Mouse (Mus musculus) 3T3-L1 (cell line): ENCODE measurements around the gene Ppp6r3.

ENCODE experiments used
- DNase-seq: peaks from one replicate; pipeline ENCODE4 v3.0.0-alpha.2; 2015; ENCODE audit warnings: low read depth, low spot score

Gene Ppp6r3

DNA sequence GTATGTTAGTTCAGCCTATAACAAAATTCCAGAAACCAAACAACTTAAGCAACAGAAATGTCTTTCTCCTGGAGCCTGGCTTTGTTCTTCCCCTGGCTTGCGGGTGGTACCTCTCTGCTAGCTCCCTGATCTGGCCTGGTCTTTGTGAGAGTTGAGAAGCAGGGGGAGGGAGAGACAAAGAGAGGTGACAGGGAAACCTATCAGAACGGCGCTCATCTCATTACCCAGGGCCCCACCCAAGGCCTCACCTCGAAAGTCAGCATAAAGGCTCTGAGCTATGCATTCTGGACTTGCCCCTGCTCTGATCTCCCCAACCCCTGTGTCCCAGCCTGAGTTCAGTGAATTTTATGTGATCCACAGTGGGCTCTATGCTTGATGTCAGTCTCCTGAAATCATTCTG, 140.9 kb downstream of the Ppp6r3 start:
- DNase-seq: no peak

DNA sequence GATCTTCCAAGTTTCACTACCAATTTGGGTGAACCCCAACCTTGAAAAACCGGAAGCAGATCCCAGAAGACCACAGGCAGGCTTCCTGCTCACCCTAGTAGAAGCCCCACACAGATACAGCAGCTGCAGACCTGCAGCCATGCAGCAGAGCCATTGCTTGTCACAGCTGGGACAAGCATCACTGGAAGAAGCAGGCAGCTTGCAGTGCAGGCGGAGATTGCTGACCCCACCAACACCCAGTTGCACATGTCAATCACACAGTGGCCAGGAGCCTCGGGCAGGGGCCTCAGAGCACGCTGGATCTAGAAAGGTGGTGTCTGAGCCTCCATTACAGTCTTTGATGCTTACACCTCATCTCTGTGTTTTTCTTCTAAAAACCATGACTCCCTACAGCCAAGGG, 141.4 kb downstream of the Ppp6r3 start:
- no peak for DNase-seq

DNA sequence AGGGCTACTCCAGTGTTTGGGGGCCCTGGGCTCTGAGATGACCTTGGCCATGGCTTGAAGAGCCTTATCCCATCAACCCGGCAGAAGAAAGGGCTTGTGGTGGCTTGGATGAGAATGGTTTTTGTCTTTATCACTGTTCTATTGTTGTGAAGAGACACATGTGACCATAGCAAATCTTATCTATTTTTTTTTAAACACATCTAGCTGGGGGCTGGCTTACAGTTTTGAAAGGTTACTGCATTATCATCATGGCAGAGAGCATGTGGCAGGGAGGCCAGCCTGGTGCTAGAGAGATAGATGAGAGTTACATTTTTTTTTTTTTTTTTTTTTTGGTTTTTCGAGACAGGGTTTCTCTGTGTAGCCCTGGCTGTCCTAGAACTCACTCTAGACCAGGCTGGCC, 143.6 kb downstream of the Ppp6r3 start:
- DNase-seq: no peak

DNA sequence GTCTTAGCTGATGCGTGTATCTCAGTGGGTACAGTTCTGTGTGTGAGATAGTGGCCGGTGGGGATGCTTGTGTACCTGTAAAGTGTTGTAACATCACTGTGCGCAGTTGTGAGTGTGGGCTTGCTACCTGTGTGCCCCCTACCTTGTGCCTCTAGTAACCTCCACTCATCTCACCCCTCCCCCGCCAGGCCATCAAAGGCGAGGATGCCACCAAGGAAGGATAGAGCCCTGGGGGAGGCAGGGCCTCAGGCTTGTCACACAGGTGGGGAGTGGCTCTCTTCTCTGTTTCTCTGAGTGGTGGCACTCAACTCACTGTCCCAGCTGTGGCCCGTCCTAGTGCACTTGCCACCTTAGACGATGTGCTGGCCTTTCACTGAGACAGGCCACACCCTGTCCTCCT, 144.5 kb downstream of the Ppp6r3 start:
- DNase-seq: no peak

DNA sequence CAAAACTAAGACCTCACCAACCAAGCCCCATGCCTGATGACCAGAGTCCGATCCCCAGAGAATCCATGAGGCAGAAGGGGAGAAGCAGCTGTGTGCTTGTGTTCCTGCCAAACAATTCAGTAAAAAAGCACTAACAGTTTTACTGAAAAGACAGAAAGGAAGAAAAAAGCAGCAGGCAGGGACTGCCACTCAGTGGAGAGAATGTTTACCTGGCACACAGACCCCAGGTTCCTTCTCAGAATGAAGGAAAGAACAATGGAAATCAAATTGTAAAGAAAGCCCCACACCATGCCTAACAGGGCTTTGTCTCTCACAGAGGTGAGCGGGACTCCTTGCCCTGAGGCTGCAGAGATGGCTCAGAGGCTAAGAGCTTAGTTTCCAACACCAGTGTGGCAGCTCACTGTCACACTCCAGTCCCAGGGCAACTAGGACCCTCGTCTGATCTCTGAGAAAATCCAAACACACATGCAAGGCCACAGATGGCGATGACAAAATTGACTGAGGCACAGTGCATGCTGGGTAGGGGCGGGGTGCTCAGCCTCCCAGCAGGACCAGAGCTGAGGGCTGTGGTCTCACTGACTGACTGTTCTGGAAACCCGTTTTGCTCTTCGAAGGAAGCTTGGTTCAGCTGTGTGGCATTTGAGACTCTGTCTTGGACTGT, 146.3 kb downstream of the Ppp6r3 start:
- no peak for DNase-seq

DNA sequence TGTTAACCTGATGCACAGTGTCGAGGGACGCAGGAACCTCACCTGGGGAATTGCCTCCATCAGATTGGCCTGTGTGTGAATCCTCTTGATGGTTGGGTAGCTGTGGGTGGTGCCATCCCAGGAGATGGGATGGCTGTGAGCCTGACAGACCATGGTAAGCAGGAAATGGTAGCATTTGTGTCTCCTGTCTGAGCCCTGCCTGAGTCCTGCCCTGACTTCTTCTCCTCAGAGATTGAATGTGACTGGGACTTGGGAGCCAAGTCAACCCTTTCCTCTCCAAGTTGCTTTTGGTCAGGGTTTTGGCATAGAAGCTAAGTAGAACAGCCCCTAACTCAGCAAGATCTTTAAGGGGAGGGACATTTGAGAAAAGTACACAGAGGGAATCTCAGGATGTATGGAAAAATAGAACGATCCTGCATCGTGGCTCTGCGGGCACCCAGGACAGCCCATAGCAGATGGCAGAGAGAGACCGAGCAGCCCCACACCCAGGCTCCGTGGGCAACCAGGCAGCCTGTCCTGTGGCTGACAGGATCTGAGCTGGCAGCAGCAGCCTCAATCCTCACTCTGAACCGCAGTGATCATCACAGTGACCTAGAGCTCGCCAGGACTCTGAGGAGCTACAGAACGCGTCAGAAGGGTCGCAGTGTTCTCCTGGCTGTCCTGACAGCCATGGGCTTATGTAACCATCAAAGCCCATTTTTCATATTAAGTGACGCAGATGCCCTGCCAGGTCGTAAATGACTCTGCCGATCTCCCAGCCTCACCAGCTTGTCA, 147.3 kb downstream of the Ppp6r3 start:
- no peak for DNase-seq

DNA sequence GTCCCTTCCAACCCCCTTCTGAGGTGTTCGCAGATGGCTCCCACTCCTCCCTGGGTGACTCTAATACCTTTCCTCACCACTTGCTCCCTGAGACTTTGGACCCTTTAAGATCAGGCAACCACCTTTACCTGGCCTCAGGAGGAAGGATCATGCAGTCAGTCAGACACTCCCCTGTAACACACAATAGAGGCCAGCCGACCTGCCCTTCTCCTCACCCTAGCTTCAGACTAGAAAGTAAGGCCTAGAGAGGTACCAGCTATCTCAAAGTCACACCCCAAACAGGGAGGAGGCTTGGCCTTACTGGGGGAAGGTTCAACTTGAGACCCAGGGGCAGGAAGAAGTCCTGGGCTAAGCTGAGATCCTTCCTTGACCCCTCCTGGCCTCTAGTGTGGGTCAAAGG, 151.3 kb downstream of the Ppp6r3 start:
- DNase-seq: no peak

DNA sequence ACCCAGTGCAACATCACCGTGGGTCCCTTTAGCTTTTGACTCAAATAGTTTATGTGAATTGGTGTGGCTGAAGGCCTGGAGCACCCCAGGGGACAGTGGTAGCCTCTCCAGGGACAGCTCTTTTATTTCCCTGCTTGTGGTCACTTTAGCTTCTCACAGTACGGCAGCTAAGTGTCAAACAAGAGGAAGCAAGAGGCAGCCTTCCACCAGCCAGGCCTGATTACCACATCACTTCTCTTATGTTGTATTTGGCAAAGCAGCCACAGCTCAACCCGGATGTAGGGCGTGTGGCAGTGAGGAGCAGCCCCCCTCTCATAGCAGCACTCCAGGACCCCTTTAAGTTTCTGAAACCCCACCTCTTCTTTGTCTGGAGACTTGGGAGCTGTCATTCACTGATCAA, 152.6 kb downstream of the Ppp6r3 start:
- no peak for DNase-seq

DNA sequence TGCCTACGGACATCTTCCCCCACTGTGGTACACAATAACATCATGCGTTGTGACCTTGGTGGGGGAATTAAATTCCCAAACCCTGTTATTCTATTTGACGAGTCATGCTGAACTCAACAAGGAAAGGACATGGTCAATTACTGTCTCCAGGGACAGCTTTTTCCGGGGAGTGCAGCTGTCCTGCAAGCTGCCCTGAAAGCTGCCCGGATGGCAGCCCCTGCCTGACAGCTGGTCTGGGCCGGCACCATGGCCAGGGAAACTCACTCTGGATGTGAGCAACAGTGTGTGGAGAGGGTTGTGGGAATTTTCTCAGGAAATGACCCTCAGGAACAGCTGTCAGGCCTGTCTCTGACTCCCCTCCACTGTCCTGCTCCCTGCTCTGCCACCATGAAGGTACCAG, 153.1 kb downstream of the Ppp6r3 start:
- peak; percentile 16 for DNase-seq

DNA sequence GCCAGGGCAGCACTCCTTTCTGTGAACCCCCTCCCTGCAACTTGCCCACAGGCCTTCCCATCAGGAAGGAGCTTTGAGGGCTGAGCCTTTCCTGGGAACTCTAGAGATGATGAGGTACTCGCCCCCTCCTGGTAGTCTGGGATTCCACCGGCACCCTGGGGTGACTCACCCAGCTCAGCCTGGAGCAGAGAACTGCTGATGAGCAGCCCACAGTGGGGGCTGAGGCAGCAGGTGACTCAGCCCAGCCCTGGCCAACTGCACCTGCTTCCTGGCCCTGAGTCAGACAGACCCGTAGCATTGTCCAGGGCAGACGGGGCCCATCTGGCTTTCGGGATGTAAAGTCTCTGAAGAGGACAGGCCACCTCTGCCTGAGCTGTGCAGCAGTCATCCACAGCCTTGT, 156.3 kb downstream of the Ppp6r3 start:
- peak; percentile 88 for DNase-seq

DNA sequence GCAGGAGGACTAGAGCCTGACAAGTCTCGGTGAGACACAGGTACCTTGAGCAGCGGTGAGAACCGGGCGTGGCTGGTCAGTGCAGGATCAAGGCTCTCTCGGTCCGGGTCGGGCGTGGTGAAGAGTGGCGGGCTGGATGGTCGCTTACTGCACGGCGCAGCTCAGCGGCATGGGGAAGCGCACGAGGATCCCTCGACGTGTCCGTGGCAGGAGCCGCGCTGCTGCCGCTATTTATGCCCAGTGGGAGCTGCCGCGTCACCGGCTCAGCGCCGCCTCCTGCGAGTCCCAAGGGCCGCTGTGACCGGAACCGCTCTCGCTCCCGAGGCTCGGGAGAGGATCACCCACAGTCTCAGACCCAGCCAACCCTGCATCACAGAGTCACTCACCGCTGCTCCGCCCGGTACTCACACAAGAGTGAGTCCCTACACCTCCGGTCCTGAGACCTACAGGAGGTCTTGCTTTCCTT, 161.2 kb downstream of the Ppp6r3 start, which contains the start of gene Gal:
Gene Gal (minus strand): TSS at position 277 of the 466 bp plus-strand sequence.
- no peak for DNase-seq

DNA sequence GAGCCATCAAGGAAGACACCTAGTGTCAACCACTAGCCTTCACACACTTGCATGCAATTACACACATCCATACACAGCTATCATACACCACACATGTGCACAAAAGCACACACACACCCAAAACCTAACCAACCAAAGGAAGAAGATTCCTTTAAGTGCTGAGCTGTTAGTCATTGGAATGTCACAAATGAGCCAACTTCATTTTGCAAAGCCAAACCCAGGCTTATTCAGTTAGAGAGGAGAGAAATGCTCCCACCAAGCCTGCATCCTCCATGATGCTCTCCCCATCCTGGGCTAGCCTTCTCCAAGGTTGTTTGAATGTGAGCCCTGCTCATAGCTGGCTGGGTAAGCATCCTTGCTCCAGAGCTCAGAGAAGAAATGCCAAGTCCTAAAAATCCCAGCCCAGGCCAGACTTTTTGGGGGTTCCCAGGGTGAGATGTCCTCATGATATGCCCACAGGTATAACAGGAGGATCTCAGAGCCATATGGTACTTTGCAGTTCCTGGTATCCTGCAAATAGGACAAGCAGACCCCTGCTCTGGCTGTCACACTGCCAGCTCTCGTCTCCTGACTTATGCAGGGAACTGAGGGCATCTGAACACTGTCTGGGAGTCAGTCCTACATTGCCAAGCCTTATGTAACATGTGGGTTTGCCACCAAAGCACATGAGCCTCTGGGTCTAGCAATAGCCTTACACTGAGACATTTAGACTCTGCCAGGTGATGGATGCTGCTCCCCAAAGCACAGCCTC, 169.8 kb downstream of the Ppp6r3 start:
- DNase-seq: peak; percentile 78
